Mouse (Mus musculus) kidney, adult 2 months (tissue): Measurements from ENCODE around the gene Dennd4a.

Source experiments
- CTCF ChIP-seq: fragments of 200-500 bp; conservative IDR thresholded peaks from 2 replicates; pipeline ENCODE4 v1.5.1; 2011; ENCODE audit warnings: low read depth, mild to moderate bottlenecking, control low read depth, low read length, moderate library complexity, mixed read lengths; ENCODE audit not compliant: insufficient read depth, insufficient read length
- POLR2A ChIP-seq: fragments of 200-500 bp; IDR thresholded peaks from one replicate; pipeline ENCODE4 v1.6.1; 2011; ENCODE audit warnings: low read depth, low read length, control low read depth

DNA sequence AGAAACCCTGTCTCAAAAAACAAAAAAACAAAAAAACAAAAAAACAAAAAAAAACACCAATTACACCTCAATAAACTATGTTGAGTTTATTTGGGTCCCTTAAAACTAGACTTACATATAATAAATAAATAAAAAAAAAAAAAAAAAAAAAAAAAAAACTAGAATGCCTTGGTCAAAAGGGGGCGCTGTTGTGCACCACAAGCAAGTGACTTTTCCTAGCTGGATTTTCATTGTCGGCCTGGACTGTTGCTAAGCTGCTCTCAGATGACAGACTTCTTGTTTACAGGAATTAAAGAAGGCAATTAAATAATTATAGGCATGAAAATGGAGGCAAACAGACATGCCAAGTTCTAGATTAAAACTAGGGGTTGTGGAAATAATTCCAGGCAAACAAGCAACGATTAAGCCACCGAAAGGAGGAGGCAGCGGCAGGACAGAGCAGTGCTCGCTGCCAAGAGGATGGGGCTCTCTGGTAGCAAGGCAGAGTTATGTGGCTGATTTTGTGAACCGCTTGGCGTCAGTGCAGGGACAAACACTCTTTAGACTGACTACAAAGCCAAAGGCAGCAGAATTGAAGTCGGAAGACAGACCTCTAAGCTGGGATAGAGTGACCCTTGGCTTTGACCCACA, 42.0 kb upstream of the Dennd4a start:
- TF ChIP-seq POLR2A (no peak), CTCF (peak; percentile 49)
